Mouse (Mus musculus): ENCODE results near the gene Oxa1l. TPM values are rescaled to one million over a fixed set of nuclear protein-coding genes. Genes with fewer than 3 reads are reported as not detected.

The Oxa1l gene
- polyA plus RNA-seq, 1 experiment from 2014 or later = 33.7 TPM

DNA sequence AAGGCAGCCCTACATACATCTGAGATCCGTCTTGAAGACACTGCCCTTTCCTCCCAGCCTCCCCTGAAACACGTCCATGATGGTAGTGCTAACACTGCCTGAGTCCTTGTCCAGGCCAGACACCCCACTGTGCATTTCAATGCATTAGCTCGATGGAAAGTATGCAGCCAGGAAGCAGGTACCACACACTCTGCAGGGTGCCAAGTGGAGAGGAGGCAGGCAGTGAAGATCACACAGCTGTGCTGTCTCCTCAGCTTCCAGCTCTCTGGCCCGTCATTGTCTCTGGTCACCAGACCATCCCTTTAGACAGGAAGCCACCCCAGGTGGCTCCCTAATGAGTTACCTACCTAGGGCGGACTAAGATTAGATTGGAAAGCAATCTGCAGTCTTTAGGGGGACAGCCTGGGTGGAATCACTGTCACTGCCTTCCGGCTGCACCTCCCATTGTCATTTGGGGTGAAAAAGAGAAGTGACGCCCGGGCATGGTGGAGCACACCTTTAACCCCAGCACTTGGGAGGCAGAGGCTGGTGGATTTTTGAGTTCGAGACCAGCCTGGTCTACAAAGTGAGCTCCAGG lies 51.5 kb downstream of the Oxa1l start:
- ATAC-seq (ENCODE audit: insufficient read depth, low FRiP score) = no peak
- no peak overlapping the region for H3K4me2 ChIP-seq (ENCODE audit: low read depth, low read length)
- no peaks in the 10 kb centered on the region for H3K36me3 ChIP-seq (ENCODE audit: control insufficient read depth, insufficient read depth, low read length)
- no peak overlapping the region for H3K9ac ChIP-seq (ENCODE audit: low read length)
- H3K4me3 ChIP-seq (replicated peaks; ENCODE audit: low read length) = no peak overlapping the region
- WGBS = 69% methylated on average over 9 of the region's 9 CpGs
- no peaks in the 10 kb centered on the region for H3K27me3 ChIP-seq (ENCODE audit: control insufficient read depth, insufficient read depth, low read length)
- no peaks in the 10 kb centered on the region for H3K9me3 ChIP-seq (replicated peaks; ENCODE audit: control insufficient read depth, low read length)
- no peak overlapping the region for H3K27ac ChIP-seq (ENCODE audit: low read length)
- peaks cover 23% of the 10 kb centered on the region for H3K4me1 ChIP-seq (ENCODE audit: control insufficient read depth, insufficient read depth, low read length)

DNA sequence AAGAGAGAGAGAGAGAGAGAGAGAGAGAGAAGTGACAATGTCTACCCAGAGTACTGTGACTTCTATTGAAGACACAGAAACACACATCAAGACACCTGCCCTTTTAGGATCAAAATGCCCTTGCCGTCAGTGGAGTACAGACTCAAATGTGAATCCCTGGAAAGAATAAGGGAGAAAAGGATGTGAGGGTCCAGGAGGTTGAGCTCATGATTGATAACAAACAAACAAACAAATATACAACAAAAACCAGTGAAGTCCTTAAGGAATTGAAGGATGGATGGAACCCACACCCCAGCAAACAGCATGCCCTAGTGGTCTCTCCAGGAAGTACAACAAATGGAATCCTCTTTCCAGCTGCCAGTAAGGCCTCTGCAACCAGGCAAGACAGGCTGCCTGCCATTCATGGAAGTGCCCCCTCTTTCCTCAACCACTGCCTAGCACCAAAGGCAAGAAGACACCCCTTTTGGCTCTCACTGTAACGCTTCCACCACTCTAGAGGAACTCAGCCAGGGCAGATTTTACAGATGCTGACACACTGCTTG lies 52.1 kb downstream of the Oxa1l start:
- Histone ChIP-seq H3K9ac (ENCODE audit: low read length) (no peak overlapping the region; the same call in 1 of the 2 replicates), H3K27ac (ENCODE audit: low read length) (no peak overlapping the region), H3K27me3 (ENCODE audit: control insufficient read depth, insufficient read depth, low read length) (no peaks in the 10 kb centered on the region), H3K36me3 (ENCODE audit: control insufficient read depth, insufficient read depth, low read length) (no peaks in the 10 kb centered on the region), H3K4me1 (ENCODE audit: control insufficient read depth, insufficient read depth, low read length) (peaks cover 28% of the 10 kb centered on the region), H3K4me3 (replicated peaks; ENCODE audit: low read length) (no peak overlapping the region), H3K4me2 (ENCODE audit: low read depth, low read length) (no peak overlapping the region), H3K9me3 (replicated peaks; ENCODE audit: control insufficient read depth, low read length) (no peaks in the 10 kb centered on the region)
- ATAC-seq (ENCODE audit: insufficient read depth, low FRiP score) = no peak
- 52% methylated on average over 2 of the region's 2 CpGs for WGBS

DNA sequence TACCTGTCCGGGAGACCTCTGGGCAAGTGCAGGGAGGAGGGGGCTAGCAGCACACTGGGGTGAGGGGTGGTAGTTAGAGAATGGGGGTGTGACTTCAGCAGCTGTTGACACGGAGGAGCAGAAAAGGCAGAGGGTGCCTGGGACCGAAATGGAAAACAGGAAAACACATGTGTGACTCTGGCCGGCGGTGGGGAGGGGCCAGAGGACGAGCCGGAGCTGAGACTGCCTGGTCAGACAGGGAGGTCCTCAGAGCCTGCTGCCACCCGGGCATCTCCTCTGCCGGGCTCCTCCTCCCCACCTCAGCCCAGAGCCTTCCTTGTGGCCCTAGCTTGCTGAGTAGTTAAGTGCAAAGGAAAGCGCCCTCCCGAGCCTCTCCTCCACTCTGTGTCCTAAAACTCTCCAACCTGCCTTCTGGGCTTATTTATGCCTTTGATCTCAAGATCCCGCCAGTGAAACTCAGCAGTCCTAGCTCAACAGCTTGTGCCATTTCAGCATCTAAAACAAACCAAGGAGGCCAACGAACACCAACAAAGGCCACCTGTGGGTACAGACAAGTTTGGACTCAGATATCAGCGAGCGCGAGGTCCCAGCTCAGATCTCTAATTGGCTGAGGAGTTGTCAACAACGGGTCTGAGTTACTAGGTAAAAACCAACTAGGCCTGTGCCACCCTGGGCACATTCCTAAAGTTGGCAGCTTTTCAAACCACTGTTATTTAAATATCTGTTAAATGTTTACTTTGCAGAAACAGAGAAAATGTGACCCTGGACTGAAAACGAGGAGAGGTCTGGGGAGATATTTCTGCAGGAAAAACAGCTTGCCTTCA lies 53.5 kb downstream of the Oxa1l start:
- Histone ChIP-seq H3K9me3 (replicated peaks; ENCODE audit: control insufficient read depth, low read length) (no peaks in the 10 kb centered on the region), H3K4me3 (replicated peaks; ENCODE audit: low read length) (peak overlapping the region; percentile 32), H3K9ac (ENCODE audit: low read length) (peak overlapping the region; percentile 64), H3K27me3 (ENCODE audit: control insufficient read depth, insufficient read depth, low read length) (no peaks in the 10 kb centered on the region), H3K36me3 (ENCODE audit: control insufficient read depth, insufficient read depth, low read length) (no peaks in the 10 kb centered on the region), H3K4me2 (ENCODE audit: low read depth, low read length) (peak overlapping the region; percentile 53), H3K27ac (ENCODE audit: low read length) (peak overlapping the region; percentile 83), H3K4me1 (ENCODE audit: control insufficient read depth, insufficient read depth, low read length) (peaks cover 28% of the 10 kb centered on the region)
- ATAC-seq (ENCODE audit: insufficient read depth, low FRiP score) = no peak
- 13% methylated on average over 18 of the region's 18 CpGs for WGBS

DNA sequence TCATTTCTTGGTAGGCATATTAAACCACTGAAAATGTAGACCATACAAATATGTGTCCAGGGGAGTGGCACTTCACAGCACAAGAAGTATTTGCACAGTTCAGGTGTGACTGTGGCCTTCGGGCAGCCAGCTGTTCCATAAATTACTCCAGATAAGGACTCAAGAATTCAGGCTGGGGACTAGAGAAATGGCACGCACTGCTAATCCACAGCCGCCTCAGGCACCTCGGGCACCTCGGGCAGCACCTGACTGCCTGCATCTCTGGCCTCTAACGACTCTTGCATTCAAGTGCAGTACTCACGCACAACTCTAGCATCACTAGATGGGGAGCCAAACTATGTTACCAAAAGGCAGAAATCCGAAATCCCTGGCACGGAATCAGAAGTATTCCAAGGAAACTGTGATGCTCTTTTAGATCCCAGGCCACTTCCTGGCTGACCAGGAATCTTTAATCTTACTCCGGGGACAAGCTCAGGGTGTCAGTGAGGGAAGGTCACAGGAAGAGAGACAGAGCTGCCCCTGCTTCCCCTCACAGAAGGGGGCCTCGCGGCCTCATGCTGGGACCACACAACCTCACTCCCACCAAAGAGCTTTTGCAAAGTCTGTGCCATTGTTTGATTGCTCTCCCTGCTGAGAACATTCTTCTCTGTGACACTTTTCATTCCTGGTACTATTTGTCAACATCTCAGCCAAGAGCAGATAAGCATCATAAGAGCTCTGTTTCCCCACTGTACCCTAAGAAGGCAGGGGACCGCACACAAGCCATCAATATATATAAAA lies 54.8 kb downstream of the Oxa1l start:
- no peak overlapping the region for H3K4me3 ChIP-seq (replicated peaks; ENCODE audit: low read length)
- peaks cover 28% of the 10 kb centered on the region for H3K4me1 ChIP-seq (ENCODE audit: control insufficient read depth, insufficient read depth, low read length)
- H3K9ac ChIP-seq (ENCODE audit: low read length) = peak overlapping the region; percentile 21; the same call in 1 of the 2 replicates
- no peaks in the 10 kb centered on the region for H3K36me3 ChIP-seq (ENCODE audit: control insufficient read depth, insufficient read depth, low read length)
- ATAC-seq (ENCODE audit: insufficient read depth, low FRiP score) = peak; percentile 45; the same call in 1 of the 2 replicates
- no peaks in the 10 kb centered on the region for H3K9me3 ChIP-seq (replicated peaks; ENCODE audit: control insufficient read depth, low read length)
- H3K4me2 ChIP-seq (ENCODE audit: low read depth, low read length) = no peak overlapping the region
- H3K27me3 ChIP-seq (ENCODE audit: control insufficient read depth, insufficient read depth, low read length) = no peaks in the 10 kb centered on the region
- 36% methylated on average over 13 of the region's 13 CpGs for WGBS
- no peak overlapping the region; the same call in 1 of the 2 replicates for H3K27ac ChIP-seq (ENCODE audit: low read length)

DNA sequence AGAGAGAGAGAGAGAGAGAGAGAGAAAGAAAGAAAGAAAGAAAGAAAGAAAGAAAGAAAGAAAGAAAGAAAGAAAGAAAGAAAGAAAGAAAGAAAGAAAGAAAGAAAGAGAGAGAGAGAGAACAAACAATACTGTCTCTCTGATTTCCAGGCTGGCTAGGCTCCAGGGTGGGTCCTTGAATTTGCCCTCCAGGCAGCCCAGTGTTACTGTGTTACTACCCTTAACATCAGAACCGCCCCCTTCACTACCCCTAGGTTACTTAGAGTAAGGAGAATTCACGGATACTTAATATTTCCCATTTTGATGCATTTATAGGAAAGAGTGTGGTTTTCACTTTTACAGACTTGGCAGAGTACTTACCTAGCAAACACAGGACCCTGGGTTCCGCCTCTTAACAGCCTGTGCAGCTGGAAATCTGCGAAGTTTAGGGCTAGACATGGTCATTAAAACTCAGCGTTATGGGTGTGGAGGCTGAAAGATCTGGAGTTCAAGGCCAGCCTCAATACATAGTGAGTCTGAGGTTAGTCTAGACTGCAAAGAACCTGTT lies 55.7 kb downstream of the Oxa1l start:
- WGBS = 59% methylated on average over 5 of the region's 5 CpGs
- Histone ChIP-seq H3K9me3 (replicated peaks; ENCODE audit: control insufficient read depth, low read length) (no peaks in the 10 kb centered on the region), H3K4me1 (ENCODE audit: control insufficient read depth, insufficient read depth, low read length) (peaks cover 28% of the 10 kb centered on the region), H3K4me3 (replicated peaks; ENCODE audit: low read length) (no peak overlapping the region), H3K9ac (ENCODE audit: low read length) (no peak overlapping the region), H3K4me2 (ENCODE audit: low read depth, low read length) (no peak overlapping the region), H3K36me3 (ENCODE audit: control insufficient read depth, insufficient read depth, low read length) (no peaks in the 10 kb centered on the region), H3K27me3 (ENCODE audit: control insufficient read depth, insufficient read depth, low read length) (no peaks in the 10 kb centered on the region), H3K27ac (ENCODE audit: low read length) (no peak overlapping the region)
- no peak for ATAC-seq (ENCODE audit: insufficient read depth, low FRiP score)

DNA sequence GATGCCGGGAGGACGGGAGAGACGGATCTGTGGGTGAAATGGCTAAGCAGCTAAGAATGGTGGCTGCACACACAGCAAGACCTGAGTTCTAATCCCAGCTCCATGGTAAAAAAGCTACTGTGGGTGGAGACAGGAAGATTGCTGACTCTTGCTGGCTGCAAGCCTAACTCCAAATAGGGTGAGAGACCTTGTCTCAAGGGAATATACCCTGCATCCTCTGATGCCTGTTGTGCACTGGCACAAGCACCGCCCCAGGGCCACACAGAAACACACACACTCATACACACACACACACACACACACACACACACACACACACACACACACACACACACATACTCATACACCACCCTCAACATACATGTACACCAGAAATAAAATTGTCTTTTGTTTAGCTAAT lies 56.2 kb downstream of the Oxa1l start:
- 90% methylated on average over 4 of the region's 4 CpGs for WGBS
- no peak overlapping the region for H3K9ac ChIP-seq (ENCODE audit: low read length)
- H3K27ac ChIP-seq (ENCODE audit: low read length) = no peak overlapping the region
- no peaks in the 10 kb centered on the region for H3K9me3 ChIP-seq (replicated peaks; ENCODE audit: control insufficient read depth, low read length)
- H3K27me3 ChIP-seq (ENCODE audit: control insufficient read depth, insufficient read depth, low read length) = no peaks in the 10 kb centered on the region
- H3K4me1 ChIP-seq (ENCODE audit: control insufficient read depth, insufficient read depth, low read length) = peaks cover 28% of the 10 kb centered on the region
- H3K36me3 ChIP-seq (ENCODE audit: control insufficient read depth, insufficient read depth, low read length) = no peaks in the 10 kb centered on the region
- ATAC-seq (ENCODE audit: insufficient read depth, low FRiP score) = no peak
- no peak overlapping the region for H3K4me3 ChIP-seq (replicated peaks; ENCODE audit: low read length)
- no peak overlapping the region for H3K4me2 ChIP-seq (ENCODE audit: low read depth, low read length)

DNA sequence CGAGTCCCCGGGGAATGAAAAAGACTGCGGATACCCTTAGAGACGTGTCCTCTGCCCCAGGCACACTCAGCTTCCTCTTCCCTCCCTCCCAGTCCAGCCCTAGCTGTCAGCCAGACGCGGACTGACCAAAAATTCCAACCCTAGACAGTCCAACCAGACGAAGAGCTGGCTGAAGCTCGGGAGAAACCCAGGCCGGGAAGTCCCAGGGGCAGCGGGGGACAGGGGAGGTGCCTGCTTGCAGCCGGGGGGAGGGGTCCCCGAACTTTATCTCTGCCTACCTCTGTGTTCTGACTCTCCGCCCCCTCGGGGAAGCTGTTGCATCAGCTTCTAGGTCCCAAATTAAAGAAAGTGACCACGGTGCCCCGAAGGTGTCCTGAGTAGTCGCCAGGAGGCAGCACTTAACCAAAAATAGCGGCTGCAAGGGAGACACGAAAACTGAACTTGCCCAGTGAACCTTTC lies 57.0 kb downstream of the Oxa1l start, which contains the start of gene Slc7a7:
Slc7a7 (minus strand) TSS at position 158 of the 459 bp plus-strand sequence.
- Histone ChIP-seq H3K4me2 (ENCODE audit: low read depth, low read length) (peak within 1 kb of the TSS; percentile 34; the same call in 1 of the 2 replicates), H3K4me3 (replicated peaks; ENCODE audit: low read length) (0 out of 2 replicates have a peak within 1 kb of the TSS, but pooled peaks have one; percentile 8), H3K36me3 (ENCODE audit: control insufficient read depth, insufficient read depth, low read length) (no peaks in the 10 kb centered on the region), H3K9me3 (replicated peaks; ENCODE audit: control insufficient read depth, low read length) (no peaks in the 10 kb centered on the region), H3K9ac (ENCODE audit: low read length) (peak within 1 kb of the TSS; percentile 51), H3K27me3 (ENCODE audit: control insufficient read depth, insufficient read depth, low read length) (no peaks in the 10 kb centered on the region), H3K4me1 (ENCODE audit: control insufficient read depth, insufficient read depth, low read length) (peaks cover 28% of the 10 kb centered on the region), H3K27ac (ENCODE audit: low read length) (no peak within 1 kb of the TSS)
- no peak for ATAC-seq (ENCODE audit: insufficient read depth, low FRiP score)
- WGBS = 14% methylated on average over 19 of the region's 19 CpGs
